Mouse (Mus musculus) heart, embryonic 12.5 days (tissue): ENCODE measurements around the gene Fbp2. TPM values are rescaled to one million over a fixed set of nuclear protein-coding genes. Genes with fewer than 3 reads are reported as not detected.
A peak's percentile ranks its signal among the peaks of the same experiment; 100 is the strongest.

Source experiments
- ATAC-seq: fragments of 200-750 bp; cut with Nextera tagmentation; 2 replicates; pipeline ENCODE4 v1.8.0; 2017; ENCODE audit warnings: moderate TSS enrichment, moderate library complexity; ENCODE audit not compliant: insufficient number of reproducible peaks, low FRiP score
- H3K27ac ChIP-seq: fragments of 300-500 bp; sonication (generic); 2 replicates; pipeline ENCODE4 v1.5.1; 2016; ENCODE audit warnings: mild to moderate bottlenecking, moderate library complexity; ENCODE audit not compliant: poor library complexity, severe bottlenecking
- H3K27me3 ChIP-seq: fragments of 300-500 bp; sonication (generic); replicated peaks from 2 replicates; pipeline ENCODE4 v1.6.1; 2016; ENCODE audit warnings: mild to moderate bottlenecking, moderate library complexity
- H3K36me3 ChIP-seq: fragments of 300-500 bp; sonication (generic); 2 replicates; pipeline ENCODE4 v1.6.1; 2016; ENCODE audit warnings: mild to moderate bottlenecking, moderate library complexity
- H3K4me1 ChIP-seq: fragments of 300-500 bp; sonication (generic); replicated peaks from 2 replicates; pipeline ENCODE4 v1.6.1; 2016; ENCODE audit warnings: mild to moderate bottlenecking
- H3K4me2 ChIP-seq: fragments of 300-500 bp; sonication (generic); 2 replicates; pipeline ENCODE4 v1.6.1; 2016; ENCODE audit warnings: mild to moderate bottlenecking, moderate library complexity
- H3K4me3 ChIP-seq: fragments of 300-500 bp; sonication (generic); 2 replicates; pipeline ENCODE4 v1.5.1; 2016; ENCODE audit warnings: mild to moderate bottlenecking
- H3K9ac ChIP-seq: fragments of 300-500 bp; sonication (generic); 2 replicates; pipeline ENCODE4 v1.6.1; 2016; ENCODE audit warnings: mild to moderate bottlenecking, moderate library complexity
- H3K9me3 ChIP-seq: fragments of 300-500 bp; sonication (generic); replicated peaks from 2 replicates; pipeline ENCODE4 v1.6.1; 2016; ENCODE audit warnings: mild to moderate bottlenecking, moderate library complexity
- WGBS: fragments of 180-500 bp; shearing (Covaris S2); methylation state at CpG from one replicate; pipeline ENCODE4 v1.1.7; 2016; 5-methylcytosine and 5-hydroxymethylcytosine counted together
- polyA plus RNA-seq: library from polyadenylated mRNA; unstranded; fragments of >200 nt; fragmentation: Nextera tagmentation; extraction: Ambion mirVana; gene quantifications from 2 replicates; pipeline ENCODE4 v1.2.1, GENCODE M21; 2016

The Fbp2 gene
- polyA plus RNA-seq, 1 experiment from 2014 or later = 0.20 TPM

GRCm38 (mm10) chr13:62883436-62883835, 25.2 kb upstream of the Fbp2 start:
- Histone ChIP-seq H3K9me3 (no peaks in the 10 kb centered on the region), H3K4me2 (no peak overlapping the region), H3K27me3 (peaks cover 32% of the 10 kb centered on the region), H3K36me3 (no peaks in the 10 kb centered on the region), H3K4me1 (peaks cover 6% of the 10 kb centered on the region; the same call in 1 of the 2 replicates), H3K27ac (no peak overlapping the region), H3K9ac (no peak overlapping the region), H3K4me3 (no peak overlapping the region)
- WGBS = 68% methylated on average over 2 of the region's 2 CpGs
- no peak for ATAC-seq

- Histone ChIP-seq H3K4me1 (peaks cover 2% of the 10 kb centered on the region; the same call in 1 of the 2 replicates), H3K9ac (no peak overlapping the region), H3K36me3 (no peaks in the 10 kb centered on the region), H3K27me3 (peaks cover 26% of the 10 kb centered on the region), H3K9me3 (no peaks in the 10 kb centered on the region), H3K4me2 (no peak overlapping the region), H3K4me3 (no peak overlapping the region), H3K27ac (no peak overlapping the region)
- 71% methylated on average over 5 of the region's 5 CpGs for WGBS
- no peak for ATAC-seq
These were observed 24.6 kb upstream of the Fbp2 start for GRCm38 (mm10) chr13:62882856-62883255.

GRCm38 (mm10) chr13:62881336-62881735, 23.1 kb upstream of the Fbp2 start:
- Histone ChIP-seq H3K4me2 (no peak overlapping the region), H3K27me3 (peaks cover 12% of the 10 kb centered on the region), H3K4me3 (no peak overlapping the region), H3K9me3 (no peaks in the 10 kb centered on the region), H3K9ac (no peak overlapping the region), H3K27ac (no peak overlapping the region), H3K4me1 (0 out of 2 replicates have a peak, but pooled peaks cover 5% of the 10 kb centered on the region), H3K36me3 (no peaks in the 10 kb centered on the region)
- WGBS = 72% methylated on average over 9 of the region's 9 CpGs
- no peak for ATAC-seq

DNA sequence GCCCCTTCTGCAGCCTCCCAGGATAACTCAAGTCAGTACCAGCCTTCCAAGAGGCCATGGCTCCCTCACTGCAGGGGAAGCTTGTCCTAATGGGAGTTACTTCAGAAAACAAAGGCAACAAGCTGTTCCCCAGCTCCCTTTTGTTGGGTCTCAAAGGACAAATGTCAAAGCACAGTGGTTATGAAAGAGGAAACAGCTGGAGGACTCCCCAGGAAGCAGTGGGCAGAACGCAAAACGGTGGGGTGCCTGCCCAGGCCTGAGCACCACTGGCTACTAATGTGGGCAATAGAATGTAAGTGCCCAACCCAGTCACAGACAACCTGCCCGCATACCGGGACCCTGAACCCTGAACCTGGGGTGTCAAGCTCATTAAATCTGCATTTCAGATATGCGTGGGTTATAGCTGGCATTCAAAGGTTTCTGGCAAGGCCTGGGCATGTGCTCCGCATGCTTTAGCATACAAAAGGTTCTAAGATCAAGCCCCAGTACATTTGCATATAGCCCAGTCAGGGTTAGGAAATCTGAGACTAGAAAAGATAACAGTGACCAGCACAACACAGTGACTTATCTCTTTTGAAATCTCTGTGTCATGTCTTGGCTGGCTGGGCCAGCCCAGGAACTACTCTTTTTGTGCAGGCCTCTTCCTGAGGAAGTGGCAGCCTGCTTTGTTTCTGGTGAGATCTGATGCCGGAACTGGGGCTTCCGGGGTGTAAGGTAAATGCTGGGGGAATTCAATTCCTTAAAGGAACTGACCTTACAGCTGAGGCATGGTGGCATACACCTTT, 21.8 kb upstream of the Fbp2 start:
- no peak overlapping the region for H3K4me3 ChIP-seq
- H3K27ac ChIP-seq = no peak overlapping the region
- no peak overlapping the region for H3K9ac ChIP-seq
- no peaks in the 10 kb centered on the region for H3K9me3 ChIP-seq
- no peaks in the 10 kb centered on the region for H3K36me3 ChIP-seq
- no peak for ATAC-seq
- WGBS = 51% methylated on average over 8 of the region's 8 CpGs
- H3K4me1 ChIP-seq = 0 out of 2 replicates have a peak, but pooled peaks cover 5% of the 10 kb centered on the region
- H3K27me3 ChIP-seq = no peaks in the 10 kb centered on the region
- no peak overlapping the region for H3K4me2 ChIP-seq

GRCm38 (mm10) chr13:62879411-62879810, 21.2 kb upstream of the Fbp2 start:
- Histone ChIP-seq H3K27me3 (no peaks in the 10 kb centered on the region), H3K36me3 (no peaks in the 10 kb centered on the region), H3K9me3 (no peaks in the 10 kb centered on the region), H3K4me2 (no peak overlapping the region), H3K4me1 (0 out of 2 replicates have a peak, but pooled peaks cover 5% of the 10 kb centered on the region), H3K27ac (no peak overlapping the region), H3K4me3 (no peak overlapping the region), H3K9ac (no peak overlapping the region)
- WGBS = 33% methylated on average over 6 of the region's 6 CpGs
- ATAC-seq = no peak

GRCm38 (mm10) chr13:62877247-62877646, 19.0 kb upstream of the Fbp2 start:
- H3K27me3 ChIP-seq = no peaks in the 10 kb centered on the region
- no peak overlapping the region for H3K27ac ChIP-seq
- ATAC-seq = no peak
- WGBS = 13% methylated on average over 5 of the region's 5 CpGs
- peak overlapping the region; percentile 14; the same call in 1 of the 2 replicates for H3K4me2 ChIP-seq
- no peak overlapping the region for H3K4me3 ChIP-seq
- H3K9ac ChIP-seq = no peak overlapping the region
- no peaks in the 10 kb centered on the region for H3K36me3 ChIP-seq
- H3K9me3 ChIP-seq = no peaks in the 10 kb centered on the region
- H3K4me1 ChIP-seq = 0 out of 2 replicates have a peak, but pooled peaks cover 5% of the 10 kb centered on the region

DNA sequence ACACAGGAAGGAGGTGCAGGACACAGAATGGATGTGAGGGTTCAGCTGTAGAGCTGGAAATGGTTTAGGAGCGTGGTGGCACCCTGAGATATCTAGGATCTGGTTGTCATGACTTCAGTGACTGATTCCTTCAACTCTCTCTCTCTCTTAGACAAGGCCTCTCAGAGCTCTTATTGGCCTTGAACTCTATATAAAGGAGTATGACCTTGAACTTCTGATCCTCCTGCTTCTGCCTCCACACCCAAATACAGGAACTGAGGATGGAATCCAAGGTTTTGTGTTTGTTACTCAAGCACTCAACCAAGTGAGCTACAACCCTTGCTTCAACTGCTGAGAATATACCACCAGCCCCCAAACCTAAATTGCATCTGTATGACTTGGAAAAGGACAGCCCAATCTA, 17.9 kb upstream of the Fbp2 start:
- no peak overlapping the region for H3K4me2 ChIP-seq
- H3K27ac ChIP-seq = no peak overlapping the region
- ATAC-seq = no peak
- H3K27me3 ChIP-seq = no peaks in the 10 kb centered on the region
- no peaks in the 10 kb centered on the region for H3K9me3 ChIP-seq
- 61% methylated on average over 1 of the region's 1 CpGs for WGBS
- H3K36me3 ChIP-seq = no peaks in the 10 kb centered on the region
- 0 out of 2 replicates have a peak, but pooled peaks cover 5% of the 10 kb centered on the region for H3K4me1 ChIP-seq
- no peak overlapping the region for H3K4me3 ChIP-seq
- no peak overlapping the region for H3K9ac ChIP-seq

DNA sequence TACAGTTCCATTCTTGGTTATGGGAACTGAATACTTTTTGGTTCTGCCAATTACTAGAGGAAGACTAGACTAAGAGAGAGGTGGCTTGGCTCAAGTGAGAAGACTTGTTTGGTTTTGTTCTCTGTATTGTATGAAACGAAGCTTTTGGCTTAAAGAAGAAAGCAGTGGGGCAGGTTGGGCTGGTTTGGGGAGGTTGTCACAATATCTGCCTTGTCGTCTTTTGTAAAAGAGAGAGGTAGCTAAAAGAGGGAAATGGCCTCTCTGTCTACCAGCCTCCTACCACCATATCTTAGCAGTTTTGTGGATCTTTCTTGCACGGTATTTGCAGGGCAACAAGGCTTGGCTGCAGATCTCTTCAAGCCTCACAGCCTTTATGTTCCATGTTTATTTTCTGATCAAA, 14.0 kb upstream of the Fbp2 start:
- Histone ChIP-seq H3K9ac (no peak overlapping the region), H3K27ac (no peak overlapping the region), H3K36me3 (no peaks in the 10 kb centered on the region), H3K9me3 (no peaks in the 10 kb centered on the region), H3K27me3 (no peaks in the 10 kb centered on the region), H3K4me1 (0 out of 2 replicates have a peak, but pooled peaks cover 1% of the 10 kb centered on the region), H3K4me3 (no peak overlapping the region), H3K4me2 (no peak overlapping the region)
- 78% methylated on average over 3 of the region's 3 CpGs for WGBS
- ATAC-seq = no peak

GRCm38 (mm10) chr13:62870605-62871004, 12.4 kb upstream of the Fbp2 start:
- H3K4me3 ChIP-seq = no peak overlapping the region
- no peaks in the 10 kb centered on the region for H3K27me3 ChIP-seq
- H3K9me3 ChIP-seq = no peaks in the 10 kb centered on the region
- H3K4me1 ChIP-seq = no peaks in the 10 kb centered on the region
- H3K27ac ChIP-seq = no peak overlapping the region
- no peak overlapping the region for H3K9ac ChIP-seq
- no peak for ATAC-seq
- 77% methylated on average over 2 of the region's 2 CpGs for WGBS
- no peak overlapping the region for H3K4me2 ChIP-seq
- no peaks in the 10 kb centered on the region for H3K36me3 ChIP-seq

DNA sequence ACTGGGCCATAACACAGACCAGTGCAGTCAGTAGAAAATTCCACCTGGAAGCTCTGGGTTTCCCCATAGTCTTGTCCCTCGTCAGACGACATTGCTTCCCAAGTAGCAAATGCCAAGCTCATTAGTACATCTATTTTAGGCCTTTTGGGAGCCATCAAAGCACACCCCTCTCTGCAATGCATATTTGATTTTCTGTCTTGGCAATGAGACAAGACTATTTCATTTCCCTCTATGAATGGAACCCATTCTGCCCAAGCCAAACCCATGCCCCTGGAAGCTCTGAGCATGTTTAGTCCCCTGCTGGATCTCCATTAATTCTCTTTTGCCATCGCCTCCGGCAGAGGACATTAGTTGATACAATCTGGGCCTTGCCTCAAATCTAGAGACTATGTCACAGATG, 8.6 kb upstream of the Fbp2 start:
- Histone ChIP-seq H3K9me3 (no peaks in the 10 kb centered on the region), H3K27me3 (no peaks in the 10 kb centered on the region), H3K36me3 (no peaks in the 10 kb centered on the region), H3K9ac (no peak overlapping the region), H3K4me3 (no peak overlapping the region), H3K27ac (no peak overlapping the region), H3K4me1 (peaks cover 9% of the 10 kb centered on the region; the same call in 1 of the 2 replicates), H3K4me2 (no peak overlapping the region)
- no peak for ATAC-seq
- 71% methylated on average over 4 of the region's 4 CpGs for WGBS

DNA sequence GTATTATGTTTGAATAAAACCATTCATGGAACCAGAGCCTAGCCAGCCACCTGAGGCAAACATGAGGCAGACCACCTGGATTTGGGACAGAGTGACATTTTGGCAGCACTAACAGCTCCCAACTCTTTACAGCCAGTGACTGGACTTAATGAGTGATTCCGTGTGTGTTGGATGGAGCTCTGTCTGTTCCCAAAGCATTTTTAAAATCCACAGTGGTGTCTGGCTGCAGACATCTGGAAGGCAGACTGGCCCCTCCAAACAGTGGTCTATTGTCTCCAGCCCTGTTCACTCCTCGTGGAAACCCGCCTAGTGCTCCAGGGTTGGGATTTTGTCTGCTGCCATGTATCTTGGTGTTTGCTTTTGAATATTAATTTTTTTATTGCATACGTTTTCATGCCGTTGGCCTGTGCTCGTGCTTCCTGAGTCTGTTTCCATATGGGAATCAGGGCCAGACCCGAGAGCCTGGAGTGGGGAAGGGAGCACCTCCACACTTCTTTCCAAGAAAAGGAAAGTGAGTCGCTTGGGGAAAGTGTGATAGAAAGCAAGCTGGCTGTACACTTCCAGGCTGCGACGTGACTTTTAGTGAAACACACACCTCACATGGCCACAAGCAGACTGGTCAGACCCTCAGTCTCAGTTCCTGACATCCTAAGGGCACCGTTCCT, 7.6 kb upstream of the Fbp2 start:
- H3K9me3 ChIP-seq = no peaks in the 10 kb centered on the region
- WGBS = 59% methylated on average over 11 of the region's 11 CpGs
- H3K36me3 ChIP-seq = no peaks in the 10 kb centered on the region
- no peak overlapping the region for H3K4me2 ChIP-seq
- H3K4me3 ChIP-seq = no peak overlapping the region
- H3K27me3 ChIP-seq = no peaks in the 10 kb centered on the region
- no peak overlapping the region for H3K9ac ChIP-seq
- no peak for ATAC-seq
- H3K27ac ChIP-seq = peak overlapping the region; percentile 58
- peaks cover 9% of the 10 kb centered on the region; the same call in 1 of the 2 replicates for H3K4me1 ChIP-seq
